Mouse (Mus musculus): ENCODE data around the gene Tpr.
A peak's percentile ranks its signal among the peaks of the same experiment; 100 is the strongest.

Gene Tpr

DNA sequence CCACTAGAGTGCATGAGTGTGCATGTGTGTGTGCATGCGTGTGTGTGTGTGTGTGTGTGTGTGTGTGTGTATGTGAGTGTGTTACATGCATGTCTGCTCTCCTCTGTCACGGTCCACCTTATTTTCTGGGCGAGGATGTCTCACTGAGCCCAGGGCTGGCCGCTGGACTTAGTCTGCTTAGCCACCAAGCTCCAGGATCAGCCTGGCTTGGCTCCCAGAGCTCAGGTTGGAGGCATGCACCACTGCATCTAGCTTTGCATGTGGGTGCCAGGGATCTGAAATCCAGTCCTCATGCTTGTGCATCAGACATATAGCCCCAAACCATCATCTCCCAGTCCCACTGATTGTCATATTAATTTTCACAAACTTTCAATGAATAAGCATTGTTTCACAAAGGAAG lies 71.1 kb downstream of the Tpr start:
- no peak for DNase-seq

DNA sequence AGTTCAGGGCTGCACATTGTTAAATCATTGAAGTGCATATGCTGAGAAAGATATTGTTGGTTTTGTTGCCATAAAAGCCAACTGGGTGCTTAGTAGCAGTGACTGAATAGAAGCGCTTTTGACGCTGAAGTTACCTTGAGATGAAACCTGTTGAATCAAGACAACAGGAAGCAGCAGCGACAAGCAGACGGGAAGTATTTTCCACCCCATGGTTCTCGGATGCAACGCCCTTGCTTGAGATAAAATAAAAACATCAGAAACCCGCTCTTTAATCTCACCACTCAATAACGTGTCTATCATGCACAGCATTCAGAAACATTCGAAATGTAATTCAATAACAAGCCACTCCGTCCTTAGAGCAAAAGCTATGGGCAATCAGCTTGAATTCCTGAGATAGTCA lies 72.7 kb downstream of the Tpr start:
- no peak for DNase-seq

DNA sequence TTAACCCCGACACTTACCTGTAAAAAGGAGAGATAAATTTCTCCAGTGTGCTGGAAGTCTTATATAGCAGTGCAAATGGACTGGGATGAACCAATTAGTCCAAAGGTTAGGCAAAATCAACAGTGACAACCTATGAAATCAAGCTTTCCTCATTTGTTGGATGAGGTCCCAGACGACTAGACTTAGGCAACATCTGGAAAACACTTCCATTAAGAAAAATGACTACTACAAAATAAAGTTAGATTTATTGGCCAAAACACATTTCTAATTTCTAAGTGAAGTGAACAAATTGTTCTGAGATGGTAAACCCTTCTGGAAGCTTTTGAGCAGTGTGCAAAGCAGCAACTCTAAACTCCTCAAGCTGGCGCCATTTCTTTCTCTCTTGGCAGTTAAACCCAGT lies 73.5 kb downstream of the Tpr start, which contains the start of gene Prg4:
Gene Prg4 (minus strand): TSS at position 34 of the 400 bp plus-strand sequence.
- no peak for DNase-seq

DNA sequence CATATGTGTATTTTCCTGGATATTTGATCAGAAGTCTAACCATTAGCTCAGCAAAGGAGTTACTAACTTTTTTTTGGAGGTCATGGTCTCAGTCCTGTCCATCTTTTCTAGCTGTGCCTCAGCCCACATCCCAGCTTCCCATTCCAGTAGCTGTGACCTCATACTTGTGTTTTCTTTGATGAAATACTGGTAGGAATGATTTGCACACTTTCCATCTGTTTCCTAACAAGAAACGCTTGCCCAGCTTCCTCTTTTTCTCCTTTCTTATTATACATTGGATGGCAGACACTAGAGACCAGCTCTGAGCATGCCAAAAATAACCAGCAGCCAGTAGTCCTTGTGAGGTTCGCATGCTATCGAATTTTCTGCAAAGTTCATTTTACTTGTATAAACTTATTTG lies 77.4 kb downstream of the Tpr start:
- DNase-seq = no peak

DNA sequence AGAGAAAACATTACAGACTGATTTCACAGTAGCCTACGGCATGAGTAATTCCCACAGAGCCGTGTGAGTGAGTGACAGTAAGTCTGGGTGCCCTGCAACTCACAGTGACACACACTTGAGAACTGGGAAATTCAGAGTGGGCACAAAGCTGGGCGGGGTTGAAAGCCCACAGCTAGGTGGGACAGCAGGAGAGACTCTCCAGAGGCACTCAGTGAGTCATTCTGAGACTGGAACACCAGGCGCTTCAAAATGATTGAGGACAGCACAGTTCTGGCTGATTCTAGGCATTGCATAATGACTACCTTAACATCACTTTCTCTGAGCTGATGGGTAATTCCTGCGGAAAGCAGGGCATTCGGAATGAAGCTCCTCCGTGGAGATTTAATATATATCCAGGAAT lies 79.9 kb downstream of the Tpr start:
- DNase-seq = no peak

DNA sequence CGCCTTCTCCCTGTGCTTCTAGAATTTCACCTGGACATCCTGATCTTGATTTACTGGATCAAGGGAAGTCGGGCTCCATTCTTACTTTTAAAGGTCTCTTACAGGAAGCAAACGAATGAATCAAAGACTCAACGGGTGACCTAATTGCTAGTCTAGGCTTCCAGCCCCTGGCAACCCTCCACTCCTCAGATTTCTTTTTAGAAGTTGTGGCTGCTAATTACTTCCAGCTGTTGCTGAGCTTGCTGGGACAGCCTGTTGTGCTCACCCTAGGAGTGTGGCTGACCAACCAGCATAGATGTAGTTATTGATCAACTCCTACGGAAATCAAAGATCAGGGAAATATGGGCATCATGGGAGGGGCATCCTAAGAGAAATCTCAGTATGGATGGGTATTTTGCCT lies 88.0 kb downstream of the Tpr start:
- DNase-seq = peak; percentile 45 to 60

DNA sequence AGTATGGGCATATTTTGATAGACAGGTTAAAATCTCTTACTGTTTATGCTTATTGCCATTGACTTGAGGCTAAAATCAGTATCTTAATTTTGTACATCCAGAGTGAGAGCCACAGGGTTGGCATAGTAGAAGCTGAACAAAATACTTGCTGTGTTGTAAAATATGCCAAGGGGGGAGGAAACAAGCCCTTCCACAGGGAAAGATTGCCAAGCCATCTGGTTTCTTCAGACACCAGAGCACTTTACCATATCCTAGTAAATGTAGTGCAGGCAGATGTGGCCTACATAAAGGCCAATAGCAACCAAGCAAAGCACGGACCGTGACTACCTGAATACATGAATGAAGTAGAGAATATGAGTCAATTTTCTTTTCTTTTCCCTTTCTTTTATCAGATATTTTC lies 96.5 kb downstream of the Tpr start:
- DNase-seq = no peak

DNA sequence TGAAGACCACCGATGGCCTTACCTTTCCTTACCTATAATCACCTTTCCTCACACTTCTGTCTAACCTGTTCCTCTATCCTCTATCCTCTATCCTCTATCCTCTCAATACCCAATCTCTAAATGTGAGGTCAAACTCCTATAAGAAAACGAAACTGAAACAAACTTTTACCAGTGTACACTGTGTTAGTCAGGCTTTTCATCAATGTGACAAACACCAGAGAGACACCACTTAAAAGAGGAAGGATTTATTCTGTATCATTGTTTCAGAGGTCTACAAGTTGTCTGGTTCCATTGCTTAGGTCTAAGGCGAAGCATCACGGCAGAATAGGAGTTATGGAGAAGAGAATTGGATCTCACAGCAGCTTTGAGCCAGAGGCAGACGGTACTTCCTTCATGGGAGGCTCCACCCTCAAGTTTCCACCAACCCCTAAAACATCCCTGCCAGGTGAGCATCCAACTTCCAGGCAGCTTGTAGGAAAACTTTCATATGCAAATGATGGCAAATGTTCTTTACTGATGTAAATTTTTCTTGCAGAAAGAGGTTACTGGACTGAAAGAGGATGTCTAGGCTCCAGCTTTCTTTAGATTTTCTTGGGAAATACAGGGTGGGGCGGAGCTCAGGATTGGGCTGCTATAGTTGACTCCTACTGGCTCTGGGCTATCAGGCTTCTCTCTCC lies 104.1 kb downstream of the Tpr start:
- no peak for DNase-seq

DNA sequence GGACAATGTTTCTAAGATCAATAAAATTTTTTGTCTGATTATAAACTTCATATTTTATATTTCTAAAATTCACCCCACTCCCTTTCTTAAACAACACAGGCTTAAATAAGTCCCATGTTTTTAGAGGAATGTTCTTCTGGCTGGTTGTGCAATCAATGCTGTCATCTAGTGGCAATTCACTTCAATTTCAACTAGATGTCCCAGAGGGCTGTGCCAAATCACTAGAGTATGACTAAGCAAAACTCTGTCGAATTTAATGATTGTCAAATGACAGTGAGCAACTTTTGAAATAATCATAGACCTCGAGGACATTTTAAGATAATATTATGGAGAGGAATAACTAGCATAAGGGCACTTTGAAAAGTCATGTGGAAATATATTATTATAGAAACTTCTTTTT lies 105.1 kb downstream of the Tpr start:
- DNase-seq = no peak

DNA sequence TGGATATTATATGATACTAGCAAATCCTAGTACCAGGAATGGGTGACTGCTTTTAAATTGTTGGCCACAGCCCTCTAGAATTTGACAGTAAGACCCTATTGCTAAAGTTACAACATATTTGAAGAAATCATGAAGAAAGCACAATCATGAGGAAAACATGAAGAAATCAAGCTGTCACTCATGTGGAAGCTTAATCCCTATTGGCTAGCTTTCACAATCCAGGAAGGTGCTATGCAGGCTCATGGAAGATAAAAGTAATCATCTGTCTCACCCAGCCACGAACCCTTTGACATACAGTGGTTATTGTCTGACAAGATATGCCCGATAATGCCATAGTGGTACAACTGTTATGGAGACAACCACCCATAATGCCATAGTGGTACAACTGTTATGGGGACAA lies 105.5 kb downstream of the Tpr start:
- no peak for DNase-seq

All from kidney, postnatal 4 days (tissue).